Mouse (Mus musculus): ENCODE data around the gene Cdc42se1.
A peak's percentile ranks its signal among the peaks of the same experiment; 100 is the strongest.
"Not testable (repeated sequence)": the region's sequence is repeated elsewhere in the genome, so short reads cannot be mapped to it uniquely, and the experiment has no call there.

Gene Cdc42se1

DNA sequence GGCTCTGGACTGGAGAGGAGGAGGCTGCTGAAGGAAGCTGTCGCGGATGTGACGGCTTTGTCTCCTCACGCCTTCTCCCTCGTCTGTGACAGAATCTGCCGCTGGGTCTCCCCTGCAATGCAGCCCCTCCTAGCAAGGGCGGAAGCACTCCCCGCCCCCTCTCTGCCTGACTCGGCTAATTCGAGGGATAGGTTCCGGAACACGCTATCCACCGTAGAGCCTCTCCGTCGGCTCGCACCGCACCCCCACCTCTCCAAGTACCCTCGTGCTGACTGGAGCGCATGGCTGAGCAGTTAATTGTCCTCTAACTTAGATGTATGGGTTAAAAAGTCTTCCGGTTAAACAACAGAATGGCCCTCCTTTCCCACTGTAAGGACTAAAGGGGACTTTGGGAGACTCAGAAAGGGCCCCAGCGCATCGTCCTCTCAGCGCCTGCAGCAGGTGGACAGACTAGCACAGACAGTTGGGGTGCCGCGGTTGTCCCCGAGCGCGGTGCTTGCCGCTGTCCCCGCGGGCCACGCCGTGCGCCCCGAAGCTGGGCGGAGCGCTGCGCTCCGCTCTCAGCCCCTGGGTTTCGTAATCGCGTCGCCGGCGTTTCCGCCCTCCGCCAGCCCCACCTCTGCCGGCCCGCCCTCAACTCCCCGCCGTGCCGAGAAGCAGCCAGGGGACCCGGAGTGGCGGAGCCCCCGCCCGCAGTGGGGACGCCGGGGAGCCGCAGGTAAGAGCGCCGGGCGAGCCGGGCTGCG, at the start of gene Cdc42se1:
TSS of gene Cdc42se1 (plus strand) at position 585 of the 746 bp plus-strand sequence.
- peak; percentile 92 for DNase-seq (ENCODE audit: low read depth, low spot score)

DNA sequence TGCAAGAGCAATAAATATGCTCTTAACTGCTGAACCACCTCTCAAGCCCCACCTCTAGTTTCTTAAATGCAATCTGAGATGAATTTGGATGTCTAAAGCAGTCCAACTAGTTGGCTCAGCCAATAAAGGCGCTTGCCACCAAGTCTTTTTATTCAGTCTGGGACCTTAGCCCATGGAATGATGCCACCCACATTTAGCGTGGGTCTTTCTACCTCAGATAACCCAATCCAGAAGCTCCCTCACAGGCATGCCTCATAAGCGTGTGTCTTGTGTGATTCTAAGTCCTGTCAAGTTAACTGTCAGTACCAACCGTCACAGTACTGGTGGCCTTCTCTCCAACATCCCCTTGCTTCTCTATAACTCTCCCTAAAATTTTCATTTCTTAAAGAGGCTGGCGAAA, 49.6 kb upstream of the Cdc42se1 start:
- DNase-seq (ENCODE audit: low read depth, low spot score) = no peak

DNA sequence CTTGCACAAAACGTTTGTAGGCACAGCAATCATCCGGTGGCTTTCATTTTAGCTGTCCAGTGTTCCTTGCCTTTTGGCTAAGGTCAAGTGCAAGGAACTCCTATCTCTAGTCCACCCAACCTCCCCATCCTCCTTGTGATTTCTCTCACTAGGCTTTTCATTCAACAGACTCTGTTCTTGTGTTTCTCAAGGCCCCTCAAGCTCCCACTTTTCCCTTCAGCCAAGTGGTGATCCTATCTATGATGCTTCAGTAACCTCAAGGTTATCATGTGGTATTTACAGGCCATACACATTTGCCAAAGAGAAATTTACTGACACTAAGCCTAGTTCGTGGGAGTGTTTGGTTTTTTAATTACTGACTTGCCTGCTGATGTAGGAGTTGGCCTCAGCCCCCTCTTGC, 48.6 kb upstream of the Cdc42se1 start:
- DNase-seq (ENCODE audit: low read depth, low spot score) = no peak

DNA sequence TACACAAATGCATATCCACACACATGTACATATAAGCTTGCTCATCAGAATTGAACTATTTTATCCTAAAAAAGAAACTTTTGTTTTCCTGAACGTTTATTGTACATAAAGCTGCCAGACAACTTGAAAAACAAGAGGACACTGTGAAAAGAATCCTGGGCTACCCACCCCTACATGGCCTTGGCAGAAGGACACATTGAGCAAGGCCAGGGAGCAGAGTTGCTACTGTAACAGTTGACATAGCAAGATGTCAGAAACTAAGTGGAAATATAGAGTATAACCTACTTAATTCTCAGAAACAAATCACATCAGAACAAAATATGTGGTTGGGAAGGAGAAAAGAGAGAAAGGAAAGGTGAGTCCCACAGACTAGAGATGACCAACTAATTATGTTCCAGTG, 46.7 kb upstream of the Cdc42se1 start:
- DNase-seq (ENCODE audit: low read depth, low spot score) = no peak

DNA sequence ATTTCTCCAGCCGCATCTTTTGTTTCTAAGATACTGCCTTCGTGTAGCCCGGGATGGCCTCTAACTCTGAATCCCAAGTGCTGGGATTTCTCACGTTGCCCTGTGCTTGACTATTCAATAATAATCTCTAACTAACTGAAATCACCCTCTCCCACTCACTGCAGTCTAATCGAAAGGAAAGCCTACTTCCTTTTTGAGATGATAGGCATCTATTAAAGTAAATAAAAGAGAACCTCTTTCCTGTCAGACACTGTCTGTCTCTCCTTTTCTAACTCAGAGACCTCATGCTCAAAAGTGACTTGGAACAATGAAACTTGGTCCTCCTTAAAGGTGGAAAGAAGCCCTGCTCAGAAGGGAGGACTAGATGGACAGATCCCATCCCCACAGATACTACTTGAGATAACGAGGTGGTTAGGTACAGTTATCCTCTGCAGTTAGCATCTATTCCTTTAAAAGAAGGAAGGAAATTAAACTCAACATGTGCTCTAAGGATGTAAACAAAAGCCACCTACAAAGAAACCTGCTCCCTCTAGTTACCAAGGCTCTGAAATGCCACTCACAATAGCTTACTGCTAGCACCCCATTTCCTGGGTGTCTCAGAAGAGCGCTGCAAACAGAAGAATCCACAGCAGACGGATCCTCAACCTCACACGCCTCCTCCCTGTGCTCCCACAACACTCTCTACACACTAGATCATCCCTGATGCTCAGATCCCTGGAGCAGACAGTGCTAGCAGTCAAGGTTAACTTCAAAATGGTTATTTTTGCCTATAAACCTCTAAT, 43.5 kb upstream of the Cdc42se1 start:
- no peak for DNase-seq (ENCODE audit: low read depth, low spot score)

DNA sequence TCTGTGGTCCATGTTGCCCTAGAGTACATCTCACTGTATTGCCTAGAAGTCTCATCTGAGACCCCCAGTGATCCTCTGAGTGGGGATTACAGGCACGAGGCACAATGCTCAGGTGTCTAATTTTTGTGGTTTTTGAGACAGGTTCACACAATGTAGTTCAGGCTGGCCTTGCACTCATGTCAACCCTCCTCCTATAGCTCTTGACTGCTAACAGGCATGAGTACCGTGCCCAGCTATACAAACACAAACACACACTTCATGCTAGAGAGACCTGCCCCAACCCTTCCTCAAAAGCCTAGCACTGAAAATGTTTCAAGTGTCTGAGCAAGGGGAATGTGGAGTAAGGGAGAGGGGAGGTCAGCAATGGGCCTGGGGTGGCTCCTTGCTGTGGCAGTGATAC, 42.4 kb upstream of the Cdc42se1 start:
- no peak for DNase-seq (ENCODE audit: low read depth, low spot score)

DNA sequence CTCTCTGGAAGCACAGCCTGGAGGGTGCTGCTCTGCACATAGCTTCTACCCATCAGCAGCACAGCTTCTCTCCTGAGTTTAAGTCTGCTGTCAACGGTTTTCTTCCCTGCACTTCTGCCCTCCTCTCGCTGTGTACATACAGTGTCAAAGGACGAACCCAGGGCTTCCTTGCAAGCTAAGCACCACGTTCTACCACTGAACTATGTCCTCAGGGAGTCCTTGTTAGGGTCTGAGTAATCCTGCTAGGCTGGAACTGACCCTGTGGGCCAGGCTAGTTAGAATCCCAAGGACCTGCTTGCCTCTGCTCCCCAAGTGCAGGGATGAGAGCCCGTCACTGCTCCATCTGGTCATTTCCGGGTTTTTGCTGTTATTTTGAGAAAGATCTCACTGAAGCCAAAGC, 41.6 kb upstream of the Cdc42se1 start:
- no peak for DNase-seq (ENCODE audit: low read depth, low spot score)

DNA sequence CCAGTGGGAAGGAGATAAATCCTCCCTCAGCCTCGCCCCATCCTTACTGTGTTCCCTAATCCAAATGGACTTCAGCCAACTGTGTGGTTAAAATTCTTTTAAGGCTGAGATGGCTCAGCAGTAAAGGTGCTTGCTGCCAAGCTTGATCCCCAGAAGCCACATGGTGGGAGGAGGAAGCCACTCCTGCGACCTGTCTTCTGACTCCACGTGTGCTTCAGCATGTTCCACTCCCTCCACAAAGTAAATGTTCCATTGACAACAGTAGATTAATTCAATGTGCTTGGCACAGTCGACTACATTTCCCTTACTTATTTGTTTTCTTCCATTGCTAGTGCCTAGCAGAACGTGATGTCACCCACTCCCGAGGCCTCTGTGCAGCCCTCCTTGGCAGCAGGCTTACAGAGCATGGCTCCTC, 33.8 kb upstream of the Cdc42se1 start:
- DNase-seq (ENCODE audit: low read depth, low spot score) = no peak

DNA sequence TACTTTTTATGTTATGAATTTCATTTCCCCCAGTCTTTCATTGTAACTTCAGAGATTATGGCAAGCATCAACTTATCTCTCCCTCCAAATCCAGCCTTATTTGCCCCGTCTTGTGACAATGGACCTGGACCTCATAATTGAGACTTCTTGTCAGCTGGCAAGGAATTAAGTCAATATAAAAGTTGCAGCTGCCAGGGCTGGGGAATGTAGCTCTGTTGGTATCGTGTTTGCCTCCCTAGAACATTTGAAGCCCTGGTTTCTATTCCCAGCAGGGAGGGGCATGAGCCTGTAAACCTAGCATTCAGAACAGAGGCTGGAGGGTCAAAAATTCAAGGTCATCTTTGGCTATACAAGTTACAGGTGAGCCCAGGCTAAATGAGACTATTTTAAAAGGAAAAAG, 32.8 kb upstream of the Cdc42se1 start:
- DNase-seq (ENCODE audit: low read depth, low spot score) = no peak

DNA sequence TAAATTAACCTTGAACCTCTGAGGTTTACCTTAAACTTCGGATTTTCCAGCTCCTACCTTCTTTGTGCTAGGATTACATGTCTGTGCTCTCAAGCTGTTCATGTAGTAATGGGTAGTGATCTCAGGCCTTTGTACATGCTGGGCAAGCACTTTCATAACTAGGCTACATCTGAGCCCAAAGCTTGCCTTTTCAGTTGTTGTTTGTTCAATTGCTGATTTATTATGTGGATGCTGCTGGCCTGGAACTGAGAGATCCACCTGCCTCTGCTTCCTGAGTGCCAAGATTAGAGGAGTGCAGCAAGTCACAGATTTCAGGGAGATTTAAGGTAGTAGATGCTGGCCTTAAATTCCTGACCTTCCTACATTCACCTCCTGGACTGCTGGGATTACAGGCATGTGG, 29.4 kb upstream of the Cdc42se1 start:
- no peak for DNase-seq (ENCODE audit: low read depth, low spot score)

DNA sequence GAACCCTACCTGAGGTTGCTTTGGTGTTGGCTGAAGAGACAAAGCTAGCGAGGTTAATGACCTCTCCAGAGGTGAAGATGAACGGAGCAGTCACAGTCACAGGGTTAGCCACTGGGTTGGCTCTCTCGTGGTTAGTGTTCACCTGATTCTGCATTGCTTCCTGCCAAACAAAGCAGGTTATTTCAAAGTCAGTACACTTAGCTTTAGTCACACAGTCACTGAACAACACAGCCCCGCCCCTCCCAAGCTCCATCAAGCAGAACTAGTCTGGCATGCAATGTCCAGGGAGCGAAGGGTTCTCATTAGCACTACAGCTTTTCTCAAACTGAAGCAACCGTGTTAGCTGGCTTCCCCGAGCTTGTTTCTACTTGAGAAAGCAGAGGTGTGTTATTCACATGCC, 28.4 kb upstream of the Cdc42se1 start:
- DNase-seq (ENCODE audit: low read depth, low spot score) = no peak

DNA sequence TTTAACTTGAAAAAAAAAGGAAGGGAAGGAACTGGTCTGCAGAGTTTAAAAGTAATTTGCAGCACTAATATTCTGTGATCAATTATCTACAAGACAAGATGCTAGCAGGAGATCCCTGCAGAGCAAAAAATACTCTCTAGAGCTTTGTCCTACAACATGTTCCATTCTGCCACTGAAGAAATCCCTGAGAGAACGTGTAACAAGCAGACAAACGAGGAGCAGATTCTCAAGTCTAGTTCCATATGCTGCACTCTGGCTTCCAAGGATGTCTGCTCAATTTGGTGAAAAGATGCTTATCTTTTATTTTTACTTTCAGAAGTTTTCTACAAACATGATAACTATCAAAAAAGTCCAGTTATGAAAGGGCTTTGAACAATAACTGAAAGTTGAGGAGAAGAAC, 28.0 kb upstream of the Cdc42se1 start:
- DNase-seq (ENCODE audit: low read depth, low spot score) = no peak

DNA sequence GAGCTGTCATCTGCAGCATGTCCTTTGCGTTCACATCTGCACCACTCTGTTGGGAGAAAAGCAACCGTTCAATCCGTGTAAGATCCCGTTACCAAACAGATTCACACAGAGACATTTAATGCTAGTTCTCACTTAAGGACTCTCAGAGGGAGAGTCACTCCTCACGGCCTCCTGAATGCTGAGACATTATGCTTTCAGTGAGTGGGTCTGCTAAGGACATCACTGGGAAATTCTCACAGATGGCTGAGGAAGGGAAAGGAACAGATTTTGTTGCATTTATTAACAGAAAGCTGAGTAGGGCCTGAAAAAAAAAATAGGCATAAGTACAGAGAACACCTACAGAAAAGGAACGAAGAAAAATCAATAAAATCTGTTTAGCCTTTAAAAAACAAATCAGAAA, 24.7 kb upstream of the Cdc42se1 start:
- DNase-seq (ENCODE audit: low read depth, low spot score) = no peak

DNA sequence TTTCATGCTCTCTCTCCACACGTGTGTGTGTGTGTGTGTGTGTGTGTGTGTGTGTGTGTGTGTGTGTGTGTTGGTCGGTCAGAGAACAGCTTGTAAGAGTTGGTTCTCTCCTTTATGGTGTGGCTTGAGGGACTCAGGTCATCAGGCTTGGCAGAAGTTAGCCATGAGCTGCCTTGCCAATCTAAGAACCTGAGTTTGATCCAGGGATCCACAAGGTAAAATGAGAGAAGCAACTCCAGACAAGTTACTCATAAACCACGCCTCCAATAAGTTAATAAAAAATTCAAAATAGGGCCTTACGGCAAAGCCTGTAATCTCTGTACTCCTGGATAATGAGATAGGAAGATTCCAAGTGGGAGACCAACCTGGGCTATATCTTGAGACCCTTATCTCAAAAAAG, 20.2 kb upstream of the Cdc42se1 start:
- no peak for DNase-seq (ENCODE audit: low read depth, low spot score)

DNA sequence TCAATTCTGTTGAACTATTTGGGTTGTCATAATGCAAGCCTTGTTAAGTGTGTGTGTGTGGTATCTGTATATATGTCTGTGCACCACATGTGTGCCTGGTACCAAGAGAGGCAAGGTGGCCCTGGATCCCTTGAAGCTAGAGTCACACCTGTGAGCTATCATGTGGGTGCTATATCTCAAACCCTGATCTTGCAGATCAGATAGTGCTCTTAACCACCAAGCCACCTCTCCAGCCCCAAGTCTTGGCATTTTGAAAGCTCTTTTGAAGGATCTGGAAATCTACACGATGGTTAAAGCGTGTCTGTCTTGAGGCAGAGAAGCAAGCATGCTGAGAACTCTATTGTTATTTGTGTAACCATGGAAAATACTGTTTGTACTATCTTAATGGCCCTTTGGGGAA, 17.9 kb upstream of the Cdc42se1 start:
- DNase-seq (ENCODE audit: low read depth, low spot score) = no peak

DNA sequence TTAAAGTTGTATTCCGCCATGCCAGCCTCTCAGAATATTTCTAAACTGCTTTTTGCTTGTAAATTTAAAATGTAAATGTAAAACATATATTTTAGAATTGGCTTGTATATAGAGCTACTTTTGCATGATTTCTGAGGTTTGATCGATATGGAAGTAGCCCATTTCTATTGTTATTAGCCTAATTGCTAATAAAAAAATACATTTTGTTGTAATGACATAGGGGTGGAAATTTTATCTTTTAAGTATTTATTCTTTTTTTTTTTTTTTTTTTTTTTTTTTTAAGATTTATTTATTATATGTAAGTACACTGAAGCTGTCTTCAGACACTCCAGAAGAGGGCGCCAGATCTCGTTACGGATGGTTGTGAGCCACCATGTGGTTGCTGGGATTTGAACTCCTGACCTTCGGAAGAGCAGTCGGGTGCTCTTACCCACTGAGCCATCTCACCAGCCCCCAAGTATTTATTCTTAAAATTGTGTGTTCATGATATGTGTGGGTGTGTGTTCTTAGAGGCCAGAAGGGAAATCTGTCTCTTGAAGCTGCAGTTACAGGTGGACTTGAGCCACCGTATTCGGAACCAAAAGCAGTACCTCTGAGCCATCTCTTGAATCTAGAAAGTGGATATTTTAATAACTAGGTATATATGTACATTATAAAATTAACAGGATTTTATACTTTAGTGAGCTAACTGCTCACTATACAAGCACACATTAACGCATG, 15.5 kb upstream of the Cdc42se1 start:
- not testable (repeated sequence) for DNase-seq (ENCODE audit: low read depth, low spot score)

DNA sequence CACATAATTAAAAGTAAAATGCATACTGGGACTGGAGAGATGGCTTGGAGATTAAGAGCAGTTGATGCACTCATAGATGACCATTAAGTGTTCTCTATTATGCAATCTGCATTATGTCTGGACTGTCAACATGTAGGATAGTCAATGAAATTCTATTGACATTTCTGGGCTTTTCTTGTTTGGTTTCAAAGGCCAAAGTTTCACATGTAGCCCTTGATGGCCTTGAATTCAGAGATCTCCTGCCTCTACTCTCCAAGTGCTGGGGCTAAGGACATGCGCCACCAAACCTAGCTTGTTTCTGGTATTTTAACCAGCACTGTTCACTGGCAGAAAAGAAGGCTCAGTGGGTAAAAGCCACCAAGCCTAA, 14.9 kb upstream of the Cdc42se1 start:
- no peak for DNase-seq (ENCODE audit: low read depth, low spot score)

DNA sequence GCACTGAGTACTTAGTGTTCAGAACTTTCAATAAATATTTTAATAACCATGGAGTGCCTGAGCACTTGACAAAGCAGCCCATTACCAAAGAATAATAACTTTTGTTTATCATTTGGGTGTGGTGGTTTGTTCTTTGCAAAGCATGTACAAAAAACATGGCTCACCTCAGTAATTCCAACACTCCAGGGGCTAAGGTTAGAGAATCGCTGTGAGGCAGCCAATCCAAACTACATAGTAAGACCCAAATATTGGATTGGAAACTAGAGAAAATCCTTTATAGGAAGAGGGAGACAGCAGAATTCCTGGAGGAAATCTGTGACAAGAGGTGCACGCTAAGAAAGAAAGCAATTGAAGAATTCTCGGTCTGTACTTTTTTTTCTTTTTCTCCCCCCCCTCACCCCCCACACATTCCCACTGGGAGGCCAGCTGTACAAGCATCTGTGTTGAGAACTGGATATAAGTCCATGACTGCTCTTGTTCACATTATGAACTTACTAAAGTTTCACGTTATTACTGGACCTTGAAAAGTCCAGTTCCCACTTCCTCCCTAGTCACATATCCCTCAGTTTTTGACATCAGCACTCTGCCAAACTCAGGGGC, 11.8 kb upstream of the Cdc42se1 start:
- DNase-seq (ENCODE audit: low read depth, low spot score) = no peak

DNA sequence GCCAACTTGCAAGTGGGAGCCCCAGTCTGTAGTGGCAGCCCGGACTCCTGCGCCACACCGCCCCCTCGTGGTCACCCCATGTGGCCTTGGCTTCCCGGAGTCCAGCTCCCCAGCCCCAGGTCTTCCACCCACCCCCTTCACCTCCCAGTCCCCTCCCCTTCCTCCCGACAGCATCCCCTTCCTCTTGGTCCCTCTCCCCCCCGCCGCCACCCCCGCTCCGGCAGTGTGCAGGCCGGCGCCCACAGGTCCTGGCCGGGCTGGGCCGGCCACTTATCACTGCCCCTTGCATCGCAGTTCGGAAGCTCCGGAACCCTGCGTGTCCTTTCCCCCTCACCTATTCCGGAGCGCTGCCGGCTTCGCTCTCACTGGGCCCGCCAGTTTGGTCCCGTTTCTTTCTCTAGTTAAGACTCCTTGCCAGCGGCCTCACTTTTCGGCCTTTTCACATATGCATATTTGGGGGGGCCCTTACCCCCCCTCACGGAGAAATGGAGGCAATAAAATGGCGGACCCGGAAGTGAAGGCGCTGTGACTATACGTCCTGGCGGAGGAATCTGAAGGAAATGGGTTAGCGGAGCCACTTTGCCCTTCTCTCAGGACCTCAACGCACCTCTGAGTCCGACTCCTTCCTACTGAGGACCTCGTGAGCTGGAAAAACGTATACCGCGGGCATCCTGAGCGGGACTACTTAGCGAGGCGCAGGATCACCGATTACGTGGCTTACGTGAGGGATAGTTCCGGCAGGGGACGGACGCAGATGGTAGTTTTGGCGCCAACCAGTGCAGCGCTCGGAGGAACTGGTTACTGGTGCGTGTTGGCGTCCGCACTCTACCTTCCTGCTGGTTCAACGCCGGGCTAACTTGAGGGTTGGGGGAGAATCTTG, 11.0 kb upstream of the Cdc42se1 start, which contains the start of gene Gabpb2:
TSS of gene Gabpb2 (minus strand) at position 662 of the 880 bp plus-strand sequence.
- peak; percentile 95 for DNase-seq (ENCODE audit: low read depth, low spot score)

DNA sequence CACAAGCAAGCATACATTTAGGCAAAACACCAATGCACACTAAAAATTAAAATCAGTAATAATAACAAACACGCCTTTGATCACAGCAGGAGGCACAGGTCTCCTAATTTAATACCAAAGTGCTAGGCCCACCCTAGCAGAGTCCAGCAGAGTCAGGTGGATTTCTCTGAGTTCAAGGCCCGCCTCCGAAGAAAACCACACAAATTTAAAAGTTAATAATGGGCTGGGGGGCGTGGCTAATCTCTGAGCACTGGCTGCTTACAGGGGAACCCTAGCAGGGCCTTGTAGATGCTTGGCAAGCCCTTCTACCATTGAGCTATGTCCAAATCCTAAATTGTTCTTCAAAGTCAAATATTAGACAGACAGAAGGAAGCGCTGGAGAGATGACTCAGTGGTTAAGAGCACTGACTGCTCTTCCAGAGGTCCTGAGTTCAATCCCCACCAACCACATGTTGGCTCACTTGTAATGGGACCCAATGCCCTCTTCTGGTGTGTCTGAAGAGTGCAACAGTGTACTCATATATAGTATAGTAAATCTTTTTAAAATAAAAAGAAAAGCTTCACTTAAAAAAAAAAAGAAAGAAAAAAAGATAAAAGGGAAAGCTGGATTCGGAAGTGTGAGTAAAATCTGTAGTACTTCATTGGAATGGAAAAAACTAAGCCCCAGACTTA, 9.9 kb upstream of the Cdc42se1 start:
- no peak for DNase-seq (ENCODE audit: low read depth, low spot score)

DNA sequence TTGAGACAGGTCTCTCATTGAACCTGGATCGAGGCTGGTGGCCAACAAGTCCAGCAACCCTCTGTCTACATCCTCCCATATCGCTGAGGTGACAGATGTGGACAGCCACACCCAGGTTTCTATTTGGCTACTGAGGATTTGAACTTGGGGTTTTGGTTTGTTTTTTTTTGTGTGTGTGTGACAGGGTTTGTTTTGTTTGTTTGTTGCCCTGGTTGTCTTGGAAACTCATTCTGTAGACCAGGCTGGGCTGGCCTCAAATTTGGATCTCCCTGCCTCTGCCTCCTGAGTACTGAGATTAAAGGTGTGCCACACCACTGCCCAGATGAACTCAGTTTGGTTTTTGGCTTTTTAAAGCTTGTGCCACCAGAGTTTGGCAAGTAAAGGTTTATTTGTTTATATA, 5.5 kb upstream of the Cdc42se1 start:
- no peak for DNase-seq (ENCODE audit: low read depth, low spot score)
